Mouse (Mus musculus): ENCODE data around the gene Sez6. TPM values are rescaled to one million over a fixed set of nuclear protein-coding genes. Genes with fewer than 3 reads are reported as not detected.

Sez6 gene
- polyA plus RNA-seq, 1 experiment = not detected

DNA sequence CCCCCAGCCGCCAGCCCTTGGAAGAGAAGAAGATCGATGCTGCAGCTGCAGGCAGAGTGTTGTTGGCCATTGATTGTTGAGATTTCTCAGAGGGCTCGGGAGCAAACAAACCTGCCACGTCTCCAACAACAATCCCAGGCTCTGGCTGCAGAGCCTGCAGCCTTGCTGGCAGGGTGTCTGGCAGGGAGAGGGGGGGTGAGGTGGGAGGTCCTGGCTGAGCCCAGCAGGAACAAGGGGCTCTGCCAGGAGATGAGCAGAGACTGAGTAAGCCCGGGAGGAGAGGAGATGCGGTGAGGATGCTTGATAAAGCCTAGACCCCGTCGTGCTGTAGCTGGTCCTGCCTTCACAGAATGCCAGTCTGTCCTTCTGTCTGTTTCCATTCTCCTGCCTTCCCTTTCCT lies 6.2 kb downstream of the Sez6 start:
- Histone ChIP-seq H3K9me3 (peaks cover under 1% of the 10 kb centered on the region; the same call in 1 of the 2 replicates), H3K4me3 (replicated peaks) (no peak overlapping the region), H3K4me1 (no peaks in the 10 kb centered on the region; the same call in 1 of the 2 replicates), H3K36me3 (replicated peaks; ENCODE audit: low read length) (no peaks in the 10 kb centered on the region), H3K27me3 (replicated peaks) (peaks cover 95% of the 10 kb centered on the region)
- TF ChIP-seq GATA1 (IDR thresholded peaks at IDR 0.05; ENCODE audit: borderline replicate concordance, low read length) (no peak), FLI1 (IDR thresholded peaks at IDR 0.05; ENCODE audit: low read length) (no peak)

DNA sequence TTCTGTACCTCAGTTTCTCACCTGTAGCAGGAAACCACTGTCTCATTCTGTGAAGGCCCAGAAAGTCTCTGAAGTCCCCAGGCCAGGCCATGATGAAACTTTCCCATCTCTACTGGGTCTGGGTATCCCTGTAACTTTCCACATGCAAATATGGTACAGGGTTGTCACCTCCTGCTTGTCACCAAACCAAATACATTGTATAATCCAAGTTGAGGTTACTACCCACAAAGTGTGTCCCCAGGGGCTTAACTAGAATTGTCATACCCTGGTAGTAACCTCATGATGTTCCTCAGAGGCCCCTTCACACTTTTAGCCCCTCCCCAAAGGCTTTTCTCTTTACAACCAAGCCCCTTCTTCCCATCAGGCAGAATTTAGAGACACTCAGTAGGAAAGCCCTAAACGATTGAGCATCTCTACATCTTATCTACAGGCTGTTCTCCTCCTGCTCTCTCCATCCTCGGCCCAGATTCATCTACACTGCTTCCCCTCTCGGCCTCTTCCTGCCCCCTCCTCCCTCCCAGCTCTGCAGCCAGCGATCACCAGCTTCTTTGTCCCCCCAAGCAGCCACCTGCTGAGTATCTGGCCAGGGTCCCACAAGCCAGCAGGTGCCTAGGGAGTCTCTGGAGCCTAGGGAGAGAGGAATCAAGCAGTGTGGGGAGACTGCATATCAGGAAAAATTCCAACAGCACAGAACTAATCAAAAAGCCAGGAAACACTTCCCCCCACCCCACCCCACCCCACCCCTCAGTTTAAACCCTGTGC lies 7.2 kb downstream of the Sez6 start:
- H3K36me3 ChIP-seq (replicated peaks; ENCODE audit: low read length) = no peaks in the 10 kb centered on the region
- H3K4me3 ChIP-seq (replicated peaks) = no peak overlapping the region
- H3K27me3 ChIP-seq (replicated peaks) = peaks cover 94% of the 10 kb centered on the region
- TF ChIP-seq FLI1 (IDR thresholded peaks at IDR 0.05; ENCODE audit: low read length) (no peak), GATA1 (IDR thresholded peaks at IDR 0.05; ENCODE audit: borderline replicate concordance, low read length) (no peak)
- H3K9me3 ChIP-seq = no peaks in the 10 kb centered on the region
- H3K4me1 ChIP-seq = no peaks in the 10 kb centered on the region

DNA sequence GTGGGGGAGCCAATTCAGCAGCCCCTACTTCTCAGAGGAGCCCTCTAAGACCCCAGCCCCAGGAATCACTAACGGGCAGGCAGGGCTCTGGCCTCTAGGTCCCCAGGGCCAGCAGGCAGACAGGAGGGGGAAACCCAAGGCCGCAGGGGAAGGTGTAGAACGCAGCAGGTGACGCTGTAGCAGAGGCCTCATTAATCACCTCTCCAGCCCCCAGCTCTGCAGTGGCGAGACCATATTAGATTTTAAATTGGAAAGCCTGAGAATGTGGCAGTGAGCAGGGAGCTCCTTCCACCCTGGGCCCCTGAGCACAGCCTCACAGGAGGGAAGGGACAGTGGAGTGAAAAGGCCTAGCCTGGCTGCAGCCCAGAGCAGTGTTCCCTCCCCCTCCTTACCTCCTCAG lies 11.6 kb downstream of the Sez6 start:
- peaks cover 7% of the 10 kb centered on the region for H3K4me1 ChIP-seq

DNA sequence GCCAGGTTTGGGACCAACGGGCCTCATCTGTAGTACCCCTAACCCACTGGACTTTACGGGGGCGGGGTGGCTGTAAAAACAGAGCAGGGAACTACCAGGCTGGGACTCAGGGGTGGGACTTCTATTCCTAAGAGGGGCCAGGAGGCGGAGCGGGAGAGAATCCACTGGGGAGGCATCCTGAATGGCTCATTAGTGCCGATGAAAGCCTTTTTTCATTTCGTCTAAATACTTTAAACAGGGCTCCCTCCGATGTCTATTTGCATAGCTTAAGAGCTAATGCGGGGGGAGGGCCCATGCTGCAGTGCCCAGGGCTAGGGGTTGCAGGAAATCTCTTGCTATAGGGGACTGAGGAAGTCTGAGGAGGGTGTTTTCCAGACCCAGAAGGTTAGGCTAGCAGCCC lies 17.3 kb downstream of the Sez6 start:
- TF ChIP-seq FLI1 (IDR thresholded peaks at IDR 0.05; ENCODE audit: low read length) (no peak), GATA1 (IDR thresholded peaks at IDR 0.05; ENCODE audit: borderline replicate concordance, low read length) (no peak)
- H3K4me1 ChIP-seq = peaks cover 19% of the 10 kb centered on the region
- H3K9me3 ChIP-seq = no peaks in the 10 kb centered on the region
- H3K27me3 ChIP-seq (replicated peaks) = peaks cover 80% of the 10 kb centered on the region
- no peak overlapping the region for H3K4me3 ChIP-seq (replicated peaks)
- H3K36me3 ChIP-seq (replicated peaks; ENCODE audit: low read length) = no peaks in the 10 kb centered on the region

More for the DNA sequence above, 11.6 kb downstream of the Sez6 start:
- no peaks in the 10 kb centered on the region for H3K36me3 ChIP-seq (replicated peaks; ENCODE audit: low read length)
- TF ChIP-seq FLI1 (IDR thresholded peaks at IDR 0.05; ENCODE audit: low read length) (no peak), GATA1 (IDR thresholded peaks at IDR 0.05; ENCODE audit: borderline replicate concordance, low read length) (no peak)
- no peaks in the 10 kb centered on the region for H3K9me3 ChIP-seq
- H3K4me3 ChIP-seq (replicated peaks) = no peak overlapping the region
- H3K27me3 ChIP-seq (replicated peaks) = peaks cover 85% of the 10 kb centered on the region

DNA sequence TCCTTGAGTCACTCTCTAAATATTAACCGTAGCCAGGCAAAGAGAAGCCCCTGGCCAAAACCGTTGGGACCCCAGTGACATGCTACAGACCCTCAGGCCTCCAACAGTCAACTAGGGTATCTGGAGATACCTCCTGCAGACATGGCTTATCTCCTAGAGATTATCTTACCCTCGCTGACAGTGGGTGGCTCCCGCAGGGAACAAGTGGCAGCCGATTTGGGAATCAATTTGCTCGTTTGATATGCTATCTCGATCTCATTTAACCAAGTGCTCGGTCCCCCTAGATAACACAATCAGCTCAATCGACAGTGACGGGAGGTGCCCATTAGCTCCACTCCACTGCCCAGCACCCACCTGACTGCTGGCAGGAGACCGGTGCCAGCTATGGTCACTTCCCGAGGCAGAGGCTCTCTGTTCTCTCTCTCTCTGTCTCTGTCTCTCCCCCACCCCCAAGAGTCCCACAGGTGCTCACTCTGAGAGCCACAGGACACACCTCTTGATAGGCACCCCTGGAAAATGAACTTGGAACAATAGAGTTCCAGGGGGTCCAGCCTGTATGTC lies 19.6 kb downstream of the Sez6 start:
- Histone ChIP-seq H3K4me3 (replicated peaks) (no peak overlapping the region), H3K27me3 (replicated peaks) (peaks cover 88% of the 10 kb centered on the region)
- TF ChIP-seq GATA1 (IDR thresholded peaks at IDR 0.05; ENCODE audit: borderline replicate concordance, low read length) (no peak), FLI1 (IDR thresholded peaks at IDR 0.05; ENCODE audit: low read length) (no peak)

DNA sequence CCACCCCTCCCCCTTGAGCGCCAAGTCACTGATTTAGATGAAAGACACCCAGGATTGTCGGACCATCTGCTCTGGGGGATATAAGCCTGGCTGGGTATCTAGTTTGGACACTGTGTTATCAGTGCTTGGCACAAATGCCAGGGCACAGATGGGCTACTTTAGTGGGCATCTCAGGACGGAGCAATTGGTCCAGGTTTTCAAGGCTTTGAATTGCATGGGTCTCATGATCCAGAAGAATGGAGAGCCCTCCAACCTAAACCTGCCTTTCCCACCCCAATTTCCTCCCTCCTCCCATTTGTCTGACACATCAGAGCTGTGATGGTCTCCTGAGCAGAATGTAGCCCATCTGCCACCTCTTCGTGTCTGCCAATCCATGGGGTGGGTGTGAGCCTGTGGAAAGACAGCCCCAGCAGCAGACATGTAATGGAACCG lies 20.2 kb downstream of the Sez6 start:
- Histone ChIP-seq H3K36me3 (replicated peaks; ENCODE audit: low read length) (no peaks in the 10 kb centered on the region), H3K9me3 (peaks cover 10% of the 10 kb centered on the region), H3K4me1 (peaks cover 19% of the 10 kb centered on the region), H3K27me3 (replicated peaks) (peaks cover 88% of the 10 kb centered on the region), H3K4me3 (replicated peaks) (no peak overlapping the region)
- TF ChIP-seq FLI1 (IDR thresholded peaks at IDR 0.05; ENCODE audit: low read length) (no peak), GATA1 (IDR thresholded peaks at IDR 0.05; ENCODE audit: borderline replicate concordance, low read length) (no peak)

More for the DNA sequence above, 19.6 kb downstream of the Sez6 start:
- H3K36me3 ChIP-seq (replicated peaks; ENCODE audit: low read length) = no peaks in the 10 kb centered on the region
- H3K9me3 ChIP-seq = peaks cover 10% of the 10 kb centered on the region
- peaks cover 19% of the 10 kb centered on the region for H3K4me1 ChIP-seq

DNA sequence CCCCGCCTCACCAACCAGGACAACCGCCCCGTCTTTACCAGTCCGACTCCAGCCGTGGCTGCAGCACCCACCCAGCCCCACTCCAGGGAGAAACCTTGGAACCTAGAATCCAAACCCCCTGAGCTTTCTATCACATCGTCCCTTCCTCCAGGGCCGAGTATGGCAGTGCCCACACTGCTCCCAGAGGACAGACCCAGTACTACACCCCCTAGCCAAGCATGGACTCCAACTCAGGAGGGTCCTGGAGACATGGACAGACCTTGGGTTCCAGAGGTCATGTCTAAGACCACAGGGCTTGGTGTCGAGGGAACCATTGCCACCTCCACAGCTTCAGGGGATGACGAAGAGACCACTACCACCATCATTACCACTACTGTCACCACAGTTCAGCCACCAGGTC lies 23.1 kb downstream of the Sez6 start:
- Histone ChIP-seq H3K4me3 (replicated peaks) (no peak overlapping the region), H3K36me3 (replicated peaks; ENCODE audit: low read length) (no peaks in the 10 kb centered on the region), H3K9me3 (peaks cover 10% of the 10 kb centered on the region), H3K27me3 (replicated peaks) (peaks cover 90% of the 10 kb centered on the region), H3K4me1 (no peaks in the 10 kb centered on the region)
- no peak for TF ChIP-seq FLI1 (IDR thresholded peaks at IDR 0.05; ENCODE audit: low read length)
- TF ChIP-seq GATA1 (IDR thresholded peaks at IDR 0.05; ENCODE audit: borderline replicate concordance, low read length) = no peak

DNA sequence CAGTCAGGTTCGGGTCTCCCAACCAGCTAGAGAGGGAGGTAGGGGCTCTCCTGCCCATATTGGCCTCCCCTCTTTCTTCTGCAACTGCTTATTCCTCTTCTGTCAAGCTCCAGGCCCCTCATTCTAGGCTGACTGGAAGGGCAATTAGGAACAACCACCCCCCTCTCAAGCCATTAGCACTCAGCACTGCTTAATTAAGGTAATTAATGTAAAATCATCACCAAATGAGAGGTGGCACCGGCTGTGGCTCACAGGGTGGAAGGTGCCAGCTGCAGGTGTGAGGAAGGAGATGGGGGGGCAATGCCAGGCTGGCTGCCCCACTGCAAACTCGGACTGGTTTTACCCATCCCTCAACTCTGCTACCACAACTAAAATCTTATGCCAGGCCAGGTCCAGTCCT lies 25.8 kb downstream of the Sez6 start:
- peaks cover 10% of the 10 kb centered on the region for H3K9me3 ChIP-seq
- H3K4me3 ChIP-seq (replicated peaks) = no peak overlapping the region
- no peaks in the 10 kb centered on the region for H3K36me3 ChIP-seq (replicated peaks; ENCODE audit: low read length)
- H3K4me1 ChIP-seq = no peaks in the 10 kb centered on the region; the same call in 1 of the 2 replicates
- no peak for TF ChIP-seq GATA1 (IDR thresholded peaks at IDR 0.05; ENCODE audit: borderline replicate concordance, low read length)
- TF ChIP-seq FLI1 (IDR thresholded peaks at IDR 0.05; ENCODE audit: low read length) = no peak
- peaks cover 91% of the 10 kb centered on the region for H3K27me3 ChIP-seq (replicated peaks)

DNA sequence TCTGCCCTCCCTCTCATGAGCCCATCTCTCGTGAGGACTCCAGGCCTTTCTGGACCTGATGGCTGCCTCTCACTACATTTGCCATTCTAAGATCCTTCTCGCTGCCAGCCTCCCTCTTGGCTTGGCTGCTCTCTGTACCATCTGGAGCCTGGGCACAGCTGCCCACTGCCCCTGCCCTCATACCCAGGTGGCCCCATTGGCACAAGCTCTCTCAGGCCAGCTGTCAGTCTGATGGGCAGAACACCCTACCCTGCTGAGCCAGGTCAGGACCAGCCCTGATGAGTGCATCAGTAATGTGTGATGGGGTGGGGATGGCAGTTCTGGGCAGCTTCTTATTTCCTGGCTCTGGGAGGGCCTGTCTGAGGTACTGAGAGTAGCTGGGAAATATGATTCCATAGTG lies 27.7 kb downstream of the Sez6 start:
- TF ChIP-seq FLI1 (IDR thresholded peaks at IDR 0.05; ENCODE audit: low read length) (no peak), GATA1 (IDR thresholded peaks at IDR 0.05; ENCODE audit: borderline replicate concordance, low read length) (no peak)
- peaks cover 10% of the 10 kb centered on the region for H3K9me3 ChIP-seq
- H3K4me1 ChIP-seq = no peaks in the 10 kb centered on the region; the same call in 1 of the 2 replicates
- H3K4me3 ChIP-seq (replicated peaks) = no peak overlapping the region
- H3K36me3 ChIP-seq (replicated peaks; ENCODE audit: low read length) = no peaks in the 10 kb centered on the region
- H3K27me3 ChIP-seq (replicated peaks) = peaks cover 97% of the 10 kb centered on the region

DNA sequence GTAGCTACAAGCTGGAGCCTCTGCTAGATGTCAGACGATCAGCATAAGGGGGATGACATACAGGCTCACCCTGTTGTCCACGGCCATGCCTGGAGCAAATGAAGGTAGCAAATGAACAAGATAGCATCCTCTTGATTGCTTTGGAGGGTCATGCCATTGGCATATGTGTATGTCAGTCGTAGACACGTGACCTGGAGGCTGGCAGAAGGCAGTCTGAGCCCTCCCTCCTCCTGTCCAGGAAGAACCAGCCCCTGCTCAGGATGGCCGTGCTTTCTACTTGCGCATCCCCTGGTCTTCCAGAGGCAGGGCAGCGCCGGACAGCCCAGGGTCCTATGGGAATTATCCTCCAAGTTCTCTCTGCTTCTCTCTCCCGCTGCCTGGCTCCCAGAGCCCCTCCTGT lies 28.3 kb downstream of the Sez6 start:
- Histone ChIP-seq H3K27me3 (replicated peaks) (peaks cover 90% of the 10 kb centered on the region), H3K9me3 (peaks cover 7% of the 10 kb centered on the region), H3K4me3 (replicated peaks) (no peak overlapping the region), H3K4me1 (no peaks in the 10 kb centered on the region; the same call in 1 of the 2 replicates), H3K36me3 (replicated peaks; ENCODE audit: low read length) (no peaks in the 10 kb centered on the region)
- no peak for TF ChIP-seq FLI1 (IDR thresholded peaks at IDR 0.05; ENCODE audit: low read length)
